Mouse (Mus musculus) heart, postnatal 10 days (tissue): ENCODE data around the gene Prr5l. TPM values are rescaled to one million over a fixed set of nuclear protein-coding genes. Genes with fewer than 3 reads are reported as not detected.

ENCODE experiments used
- DNase-seq, 2 experiments: peaks; one replicate each; pipeline ENCODE4 v3.0.0; 2021
- intact Hi-C: fragments of 180-260 bp; cut with DNase I; formaldehyde crosslinking; loops from one replicate; pipeline ENCODE4 v1.15.1; 2025
- total RNA-seq, 2 experiments: library from RNA; stranded (reverse); gene quantifications; 2 replicates each; pipeline ENCODE4 v1.2.3; 2021

Gene Prr5l
- total RNA-seq, 2 experiments from 2014 or later, result 2.6 to 4.0 TPM

DNA sequence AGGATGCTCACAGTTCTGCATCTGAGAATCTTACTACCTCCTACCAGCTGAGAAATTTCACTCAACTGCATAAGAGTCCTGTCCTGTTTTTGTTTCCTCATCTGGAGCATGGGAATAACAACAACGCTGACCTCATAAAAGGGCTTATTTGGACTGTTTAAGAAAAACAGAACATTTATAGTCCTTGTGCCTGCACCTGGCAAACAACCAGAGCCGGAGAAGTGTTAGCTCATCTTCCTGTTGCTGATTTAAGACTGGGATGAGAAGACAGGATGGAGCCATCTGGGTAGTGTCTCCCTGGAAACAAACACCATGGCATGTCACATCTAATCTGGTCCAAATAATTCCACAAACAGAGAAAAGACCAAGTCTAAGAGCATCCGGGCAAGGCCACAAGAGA lies 149.3 kb downstream of the Prr5l start:
- peak; percentile 51 to 52 for DNase-seq

GRCm38 (mm10) chr2:101732777-101733210 lies 150.0 kb downstream of the Prr5l start:
- intact Hi-C loops, result no loop called here

More for the DNA sequence above, 149.3 kb downstream of the Prr5l start:
- intact Hi-C loops, result no loop called here

DNA sequence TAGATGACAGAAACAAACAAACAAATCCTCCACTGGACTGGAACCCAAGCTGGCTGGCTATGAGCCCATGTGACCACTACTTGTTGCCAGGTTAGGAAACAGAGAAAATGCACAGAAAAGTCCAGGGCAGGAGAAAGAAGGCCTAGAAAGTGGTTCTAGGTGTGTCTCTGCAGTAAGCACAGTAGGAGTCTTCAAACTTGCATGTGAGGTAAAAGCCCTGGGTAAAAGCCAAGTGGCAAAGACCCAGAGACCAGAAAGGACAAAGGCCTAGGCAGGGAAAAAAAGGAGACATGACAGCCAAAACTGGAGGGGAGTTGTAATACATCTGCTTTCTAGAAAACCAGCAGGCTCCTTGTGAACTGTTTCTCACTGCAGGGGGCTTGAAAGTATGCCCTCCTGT lies 151.9 kb downstream of the Prr5l start:
- intact Hi-C loops, result no loop called here
- peak; percentile 54 for DNase-seq

More at GRCm38 (mm10) chr2:101732777-101733210, 150.0 kb downstream of the Prr5l start:
- DNase-seq, result no peak

GRCm38 (mm10) chr2:101729472-101729871 lies 153.4 kb downstream of the Prr5l start:
- intact Hi-C loops, result no loop called here
- DNase-seq, result no peak

DNA sequence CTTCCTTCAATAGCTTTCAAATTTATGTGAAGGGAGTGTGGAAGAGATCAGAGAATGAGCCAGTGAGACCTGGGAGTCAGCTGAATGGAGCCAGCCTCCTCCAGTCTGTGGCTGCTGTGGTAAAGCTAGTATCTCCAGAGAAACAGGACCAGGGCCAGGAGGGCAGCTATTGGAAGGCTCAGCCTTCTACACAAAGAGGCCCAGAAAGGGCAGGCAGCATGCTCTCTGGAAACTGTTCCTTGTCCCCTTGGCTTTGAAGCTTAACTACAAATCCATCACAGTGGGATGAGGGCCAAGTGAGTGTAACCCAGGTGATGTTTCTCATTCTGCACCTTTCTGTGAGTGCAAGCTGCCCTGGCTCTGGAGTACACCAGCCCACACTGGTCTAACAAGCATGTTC lies 155.0 kb downstream of the Prr5l start:
- intact Hi-C loops, result no loop called here
- no peak for DNase-seq

DNA sequence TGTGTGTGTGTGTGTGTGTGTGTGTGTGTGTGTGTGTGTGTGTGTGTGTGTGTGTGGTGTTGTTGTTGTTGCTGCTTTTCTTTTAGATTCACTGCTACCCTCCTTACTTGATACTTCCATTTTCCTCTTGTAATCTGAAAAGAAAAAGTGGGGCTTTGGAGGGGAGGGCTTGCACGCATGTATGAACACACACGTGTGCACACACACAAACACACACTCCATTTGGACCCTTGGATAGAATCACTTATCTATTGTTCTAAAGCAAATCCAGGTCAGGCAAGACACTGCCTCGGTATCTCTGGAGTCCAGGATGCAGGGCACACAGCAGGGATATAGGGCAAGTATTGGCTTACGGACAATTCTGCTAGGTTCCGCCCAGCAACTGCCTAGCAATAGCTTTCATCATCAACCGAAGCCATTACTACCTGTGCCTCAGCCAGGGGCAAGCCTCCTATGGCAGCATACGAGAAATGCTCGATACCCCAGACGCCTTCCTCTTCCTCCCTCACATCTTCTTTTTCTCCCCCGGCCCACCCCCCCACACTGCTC lies 159.4 kb downstream of the Prr5l start:
- no peak for DNase-seq
- intact Hi-C loops, result no loop called here

DNA sequence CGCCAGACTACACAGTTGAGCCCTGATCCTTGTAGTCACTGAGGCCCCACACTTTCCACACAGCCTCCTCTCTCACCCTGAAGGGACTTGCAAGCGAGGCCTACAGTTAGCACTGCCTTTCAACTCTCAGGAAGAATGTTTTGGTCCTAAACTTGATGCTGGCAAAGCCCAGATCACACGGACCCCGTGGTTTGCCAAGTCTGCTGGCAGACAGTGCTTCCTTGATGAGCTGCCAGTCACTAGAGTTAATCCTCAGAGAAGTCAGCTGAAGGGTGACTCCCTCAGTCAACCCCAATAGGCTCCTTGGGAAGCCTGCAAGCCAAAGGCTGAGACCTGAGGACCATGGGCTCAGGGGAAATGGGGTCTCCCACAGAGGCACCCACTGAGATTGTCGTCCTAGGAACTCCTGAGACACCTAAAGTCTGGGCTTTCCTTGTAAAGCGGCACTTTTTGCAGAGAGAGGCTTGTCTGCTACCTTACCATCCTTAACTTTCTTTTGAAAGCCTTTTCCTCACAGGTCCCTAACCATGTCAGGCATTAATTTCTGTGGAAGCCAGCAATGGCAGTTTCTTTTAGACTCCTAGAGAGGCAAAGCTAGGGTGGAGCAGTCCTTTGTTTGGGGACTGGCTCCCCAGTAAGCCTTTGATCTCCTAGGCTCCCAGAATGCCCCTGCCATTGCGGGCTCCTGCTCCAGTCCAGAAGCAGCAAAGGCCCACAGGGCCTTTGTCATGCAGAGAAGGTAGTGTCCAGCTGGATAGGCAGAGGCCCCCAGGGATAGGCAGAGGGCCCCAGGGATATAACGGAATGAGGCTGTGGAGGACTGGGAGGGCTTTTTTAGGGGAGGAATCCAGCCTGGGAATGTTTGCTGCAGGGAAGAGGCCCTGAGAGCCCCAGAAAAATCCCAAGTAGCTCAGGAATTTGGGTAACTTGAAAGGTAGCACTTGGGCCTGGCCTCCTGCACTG lies 160.2 kb downstream of the Prr5l start:
- peak; percentile 39 to 46 for DNase-seq

GRCm38 (mm10) chr2:101721835-101722234 lies 161.0 kb downstream of the Prr5l start:
- intact Hi-C loops, result no loop called here
- DNase-seq, result no peak

More for the DNA sequence above, 160.2 kb downstream of the Prr5l start:
- intact Hi-C loops, result no loop called here

DNA sequence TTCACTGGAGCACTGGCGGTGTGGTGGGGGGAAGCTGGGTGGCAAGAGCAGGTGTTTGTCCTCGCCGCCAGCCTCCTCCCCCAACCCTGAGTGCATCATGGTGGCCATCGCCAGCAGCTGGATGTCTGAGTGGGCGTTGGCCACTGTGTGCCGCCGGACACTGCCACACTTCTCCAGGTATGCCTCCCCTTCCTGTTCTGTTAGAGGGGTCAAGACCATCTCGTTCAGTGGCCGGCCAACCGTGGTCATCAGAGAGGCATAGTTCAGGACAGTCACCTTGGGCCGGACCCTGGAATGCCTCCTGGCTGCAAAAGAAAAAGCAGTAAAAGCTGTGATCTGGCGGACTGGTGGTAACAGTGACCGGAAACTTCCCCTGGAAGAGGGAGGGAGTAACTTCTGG lies 165.7 kb downstream of the Prr5l start:
- no peak for DNase-seq
- intact Hi-C loops, result no loop called here

DNA sequence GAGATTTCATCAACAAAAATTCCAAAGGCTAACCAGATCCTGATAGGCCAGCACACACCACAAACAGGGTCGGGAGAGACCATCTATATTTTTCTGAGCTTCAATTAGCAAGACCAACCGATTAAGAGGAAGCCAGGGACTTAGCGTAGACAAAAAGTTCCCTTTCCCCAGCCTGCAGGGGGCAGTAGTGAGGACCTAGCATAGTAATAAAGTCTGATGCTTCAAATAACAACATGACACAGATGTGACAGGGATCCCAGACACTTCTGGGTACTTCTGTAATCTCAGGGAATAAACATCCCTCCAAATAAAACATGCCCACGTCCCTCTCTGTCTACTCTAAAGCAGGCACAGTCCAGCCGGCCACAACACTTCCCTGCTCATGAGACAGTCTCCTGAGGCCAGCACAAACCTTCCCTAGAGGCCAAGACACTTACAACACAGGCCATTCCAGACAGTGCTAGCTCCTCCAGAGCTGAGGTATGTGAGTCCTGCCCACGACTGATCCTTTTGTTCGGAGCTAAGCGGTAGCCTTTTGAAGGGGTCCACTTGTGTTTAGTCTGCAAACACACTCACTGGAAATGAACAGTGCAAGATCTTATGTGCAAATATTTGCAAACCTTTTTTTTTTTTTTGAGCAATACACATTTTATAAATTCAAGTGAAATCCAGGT lies 167.0 kb downstream of the Prr5l start:
- peak; percentile 47 to 77 for DNase-seq
- intact Hi-C loops, result loop anchor here (2.0 kb wide), 1 partner anchor 81 kb away; no protein-coding TSS in a partner anchor

DNA sequence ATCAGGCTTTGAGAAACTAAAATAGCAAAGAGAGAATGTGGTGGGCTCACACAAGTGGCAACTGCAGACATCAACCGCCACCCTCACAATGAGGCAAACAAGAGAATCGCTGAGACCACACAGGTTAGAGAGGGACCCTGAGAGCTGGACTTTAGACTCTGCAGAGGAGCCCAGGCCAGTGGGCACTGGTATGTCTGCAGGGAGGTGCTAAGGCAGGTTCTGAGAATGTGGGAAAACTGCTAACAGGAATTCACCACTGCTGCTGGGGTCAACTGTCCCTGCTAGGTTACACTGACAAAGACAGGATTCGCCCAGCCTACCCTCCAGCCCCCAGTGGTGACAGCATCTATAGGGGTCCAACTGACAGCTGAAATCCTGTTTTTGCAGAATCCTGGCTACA lies 171.2 kb downstream of the Prr5l start:
- no peak for DNase-seq
- intact Hi-C loops, result no loop called here

- peak; percentile 17 to 52 for DNase-seq
- intact Hi-C loops, result loop anchor here (2.0 to 5.0 kb wide), 2 partner anchors 121 to 165 kb away; no protein-coding TSS in a partner anchor
These were observed 176.8 kb downstream of the Prr5l start for GRCm38 (mm10) chr2:101705941-101706485.

- intact Hi-C loops, result loop anchor here (10.0 kb wide), 1 partner anchor 756 kb away; the partner anchor contains the start of gene Fjx1
These were observed 183.5 kb downstream of the Prr5l start for GRCm38 (mm10) chr2:101699284-101699683.

DNA sequence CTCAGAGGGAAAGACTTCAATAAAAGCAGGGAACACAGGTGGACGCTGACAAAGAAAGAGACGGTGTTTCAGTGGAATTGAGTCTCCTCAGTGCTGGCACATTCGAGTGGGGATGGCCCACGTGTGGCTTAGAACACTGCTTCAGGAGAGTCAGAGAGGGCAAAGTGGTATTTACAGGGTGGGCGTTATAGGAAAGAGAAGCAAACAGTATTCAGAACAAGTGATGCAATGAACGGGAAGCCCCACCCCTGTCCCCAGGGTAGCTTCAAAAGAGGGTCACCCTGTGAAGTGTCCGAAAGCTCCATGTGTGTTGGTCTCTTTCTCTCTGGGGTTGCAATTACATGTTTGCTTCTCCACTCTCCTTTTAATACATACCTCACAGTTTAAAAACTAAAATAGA lies 187.2 kb downstream of the Prr5l start:
- DNase-seq, result no peak
- intact Hi-C loops, result loop anchor here (10.0 kb wide), 1 partner anchor 759 kb away; the partner anchor contains the start of gene Fjx1

More at GRCm38 (mm10) chr2:101699284-101699683, 183.5 kb downstream of the Prr5l start:
- DNase-seq, result no peak

- DNase-seq, result peak; percentile 42 to 47
- intact Hi-C loops, result loop anchor here (10.0 kb wide), 1 partner anchor 761 kb away; the partner anchor contains the start of gene Fjx1
These were observed 189.1 kb downstream of the Prr5l start for GRCm38 (mm10) chr2:101693577-101694215.

GRCm38 (mm10) chr2:101693043-101693442 lies 189.8 kb downstream of the Prr5l start:
- no peak for DNase-seq
- intact Hi-C loops, result loop anchor here (10.0 kb wide), 1 partner anchor 762 kb away; the partner anchor contains the start of gene Fjx1

GRCm38 (mm10) chr2:101690252-101690827 lies 192.5 kb downstream of the Prr5l start:
- no peak for DNase-seq
- intact Hi-C loops, result loop anchor here (10.0 kb wide), 1 partner anchor 764 kb away; the partner anchor contains the start of gene Fjx1

GRCm38 (mm10) chr2:101688011-101688410 lies 194.8 kb downstream of the Prr5l start:
- no peak for DNase-seq
- intact Hi-C loops, result no loop called here

DNA sequence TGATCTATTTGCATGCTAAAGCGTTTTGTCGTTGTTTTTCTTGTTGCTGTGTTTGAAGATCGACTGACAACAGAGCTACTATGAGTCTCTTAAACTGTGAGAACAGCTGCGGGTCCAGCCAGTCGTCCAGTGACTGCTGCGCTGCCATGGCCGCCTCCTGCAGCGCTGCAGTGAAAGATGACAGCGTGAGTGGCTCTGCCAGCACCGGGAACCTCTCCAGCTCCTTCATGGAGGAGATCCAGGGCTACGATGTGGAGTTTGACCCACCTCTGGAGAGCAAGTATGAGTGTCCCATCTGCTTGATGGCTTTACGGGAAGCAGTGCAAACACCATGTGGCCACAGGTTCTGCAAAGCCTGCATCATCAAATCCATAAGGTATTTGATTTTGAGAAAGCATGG lies 198.4 kb downstream of the Prr5l start:
- DNase-seq, result peak; percentile 26 to 43
- intact Hi-C loops, result no loop called here
